Mouse (Mus musculus) kidney, postnatal 0 days (tissue): ENCODE measurements at regions not wholly inside any gene's neighbourhood (a gene's known extent, or its start where the extent isn't known, plus 50 kb on each side); places are given as distances from the start of the nearest gene placed in this dataset.
A peak's percentile ranks its signal among the peaks of the same experiment; 100 is the strongest.

Experiments used
- ATAC-seq: fragments of 200-750 bp; cut with Nextera tagmentation; replicated peaks from 2 replicates; pipeline ENCODE4 v1.8.0; 2017; ENCODE audit warnings: low read depth, moderate number of reproducible peaks, moderate TSS enrichment, moderate library complexity; ENCODE audit not compliant: low FRiP score
- DNase-seq: peaks from one replicate; pipeline ENCODE4 v3.0.0-alpha.2; 2016; ENCODE audit warnings: low spot score
- H3K27ac ChIP-seq: fragments of 300-500 bp; sonication (generic); 2 replicates; pipeline ENCODE4 v1.5.1; 2014; ENCODE audit warnings: mild to moderate bottlenecking
- H3K27me3 ChIP-seq: fragments of 300-500 bp; sonication (generic); 2 replicates; pipeline ENCODE4 v1.6.1; 2014; ENCODE audit warnings: low read length, mixed read lengths; ENCODE audit not compliant: insufficient read depth
- H3K36me3 ChIP-seq: fragments of 300-500 bp; sonication (generic); 2 replicates; pipeline ENCODE4 v1.6.1; 2014; ENCODE audit warnings: low read length, mixed read lengths; ENCODE audit not compliant: insufficient read depth
- H3K4me1 ChIP-seq: fragments of 300-500 bp; sonication (generic); replicated peaks from 2 replicates; pipeline ENCODE4 v1.6.1; 2014; ENCODE audit warnings: antibody characterized with exemption, low read length, mixed read lengths; ENCODE audit not compliant: insufficient read depth
- H3K4me2 ChIP-seq: fragments of 300-500 bp; sonication (generic); 2 replicates; pipeline ENCODE4 v1.6.1; 2014; ENCODE audit warnings: mild to moderate bottlenecking, low read length, moderate library complexity, mixed read lengths
- H3K4me3 ChIP-seq: fragments of 300-500 bp; sonication (generic); replicated peaks from 2 replicates; pipeline ENCODE4 v1.5.1; 2014; ENCODE audit warnings: low read depth, low read length
- H3K9ac ChIP-seq: fragments of 300-500 bp; sonication (generic); 2 replicates; pipeline ENCODE4 v1.6.1; 2014; ENCODE audit warnings: low read depth, low read length
- H3K9me3 ChIP-seq: fragments of 300-500 bp; sonication (generic); replicated peaks from 2 replicates; pipeline ENCODE4 v1.6.1; 2016; ENCODE audit warnings: low read length, inconsistent platforms, mixed read lengths
- CTCF ChIP-seq: IDR thresholded peaks from 2 replicates; pipeline ENCODE4 v1.5.1; 2016; ENCODE audit warnings: antibody characterized with exemption, low read depth, mild to moderate bottlenecking, moderate library complexity
- WGBS: fragments of 180-500 bp; shearing (Covaris S2); extraction: QIAGEN DNeasy Blood & Tissue Kit; methylation state at CpG from one replicate; pipeline ENCODE4 v1.1.7; 2014; 5-methylcytosine and 5-hydroxymethylcytosine counted together

DNA sequence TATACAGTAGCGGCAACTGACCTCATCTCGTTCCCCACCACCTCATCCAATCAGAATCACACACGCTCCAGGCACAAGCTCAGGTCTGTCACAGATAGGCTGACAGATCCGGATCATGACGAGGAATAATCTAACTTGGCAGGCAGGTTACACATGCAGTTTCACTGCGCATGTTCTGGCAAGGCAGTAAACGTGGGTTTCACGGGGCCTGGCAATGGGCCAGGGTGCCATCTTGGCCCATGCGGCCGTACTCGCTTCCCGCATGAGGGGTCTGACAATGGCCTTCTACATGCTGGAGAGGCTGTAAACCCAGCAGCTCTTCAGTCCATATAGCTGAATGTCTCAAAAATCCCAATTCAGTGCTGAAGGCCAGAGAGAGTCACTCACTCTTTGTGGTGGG, 154.1 kb downstream of the Pdcd6ip start:
- Histone ChIP-seq H3K27ac (no peak overlapping the region), H3K36me3 (no peaks in the 10 kb centered on the region), H3K4me2 (no peak overlapping the region), H3K4me1 (no peaks in the 10 kb centered on the region), H3K9me3 (no peaks in the 10 kb centered on the region), H3K27me3 (no peaks in the 10 kb centered on the region), H3K4me3 (no peak overlapping the region), H3K9ac (no peak overlapping the region)
- no peak for ATAC-seq
- TF ChIP-seq CTCF: no peak
- 94% methylated on average over 12 of the region's 12 CpGs for WGBS
- DNase-seq: no peak

- 53% methylated on average over 3 of the region's 3 CpGs for whole genome bisulfite sequencing
- no peak for ATAC-seq
Observed at GRCm38 (mm10) chr9:113547458-113547857, 160.6 kb downstream of the Pdcd6ip start.

GRCm38 (mm10) chr9:113528586-113528985, 179.5 kb downstream of the Pdcd6ip start:
- peak; percentile 73 for TF ChIP-seq CTCF
- DNase-seq (peak; percentile 44), ATAC-seq (no peak)
- Histone ChIP-seq H3K4me2 (no peak overlapping the region), H3K27ac (no peak overlapping the region), H3K27me3 (no peaks in the 10 kb centered on the region), H3K36me3 (no peaks in the 10 kb centered on the region), H3K9me3 (no peaks in the 10 kb centered on the region), H3K4me3 (no peak overlapping the region), H3K4me1 (no peaks in the 10 kb centered on the region), H3K9ac (no peak overlapping the region)
- 92% methylated on average over 2 of the region's 2 CpGs for WGBS

More at GRCm38 (mm10) chr9:113547458-113547857, 160.6 kb downstream of the Pdcd6ip start:
- Histone ChIP-seq H3K4me2 (no peak overlapping the region), H3K4me1 (no peaks in the 10 kb centered on the region), H3K27me3 (no peaks in the 10 kb centered on the region), H3K9ac (no peak overlapping the region), H3K4me3 (no peak overlapping the region), H3K27ac (no peak overlapping the region), H3K9me3 (no peaks in the 10 kb centered on the region), H3K36me3 (no peaks in the 10 kb centered on the region)
- no peak for TF ChIP-seq CTCF
- DNase-seq: no peak

GRCm38 (mm10) chr9:113524307-113524706, 183.8 kb downstream of the Pdcd6ip start:
- Histone ChIP-seq H3K4me1 (no peaks in the 10 kb centered on the region), H3K27me3 (no peaks in the 10 kb centered on the region), H3K9me3 (no peaks in the 10 kb centered on the region), H3K4me2 (no peak overlapping the region), H3K4me3 (no peak overlapping the region), H3K9ac (no peak overlapping the region), H3K27ac (no peak overlapping the region), H3K36me3 (no peaks in the 10 kb centered on the region)
- no peak for TF ChIP-seq CTCF
- DNase-seq (no peak), ATAC-seq (no peak)
- 68% methylated on average over 3 of the region's 3 CpGs for WGBS

DNA sequence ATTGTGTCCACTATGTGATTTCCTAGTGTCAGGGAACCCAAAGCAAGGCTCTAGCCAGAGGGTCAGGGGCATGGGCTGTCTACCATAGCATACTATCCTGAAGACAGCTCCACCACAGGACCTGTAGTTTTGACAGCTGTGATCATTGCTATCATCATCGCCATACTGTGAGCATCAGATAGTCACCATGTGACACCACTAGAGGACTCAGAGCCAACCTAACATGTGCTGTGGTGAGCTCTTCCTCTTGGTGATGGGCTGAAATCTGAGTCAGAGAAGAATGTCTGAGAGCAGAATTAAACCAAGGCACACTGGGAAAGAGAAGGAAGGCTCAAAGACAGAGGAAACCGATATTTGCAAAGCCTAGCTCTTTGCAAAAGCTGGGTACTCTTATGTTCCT, 184.9 kb downstream of the Pdcd6ip start:
- Histone ChIP-seq H3K36me3 (no peaks in the 10 kb centered on the region), H3K27ac (no peak overlapping the region), H3K27me3 (no peaks in the 10 kb centered on the region), H3K4me1 (no peaks in the 10 kb centered on the region), H3K4me2 (no peak overlapping the region), H3K4me3 (no peak overlapping the region), H3K9me3 (no peaks in the 10 kb centered on the region), H3K9ac (no peak overlapping the region)
- 88% methylated on average over 2 of the region's 2 CpGs for WGBS
- TF ChIP-seq CTCF: no peak
- DNase-seq: no peak
- no peak for ATAC-seq

DNA sequence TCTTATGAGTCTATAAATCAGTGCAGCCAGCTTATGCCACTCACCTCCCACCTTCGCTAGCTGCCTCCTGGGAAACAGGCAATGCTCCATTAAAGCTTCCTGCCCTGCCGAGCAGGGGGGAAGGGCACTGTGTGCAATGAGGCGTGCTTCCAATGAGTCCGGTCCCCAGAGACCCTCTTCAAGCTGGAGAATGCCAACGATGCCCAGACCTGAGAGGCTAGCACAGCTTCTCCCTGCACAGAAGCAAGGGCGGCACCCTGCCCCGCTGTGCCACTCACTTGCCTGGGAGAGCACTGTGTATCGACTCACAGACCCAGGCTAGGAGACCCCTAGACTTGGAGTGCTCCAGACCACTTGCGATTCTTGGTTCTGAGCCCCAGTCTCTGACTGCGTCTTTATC, 188.3 kb downstream of the Pdcd6ip start:
- Histone ChIP-seq H3K4me1 (no peaks in the 10 kb centered on the region), H3K36me3 (no peaks in the 10 kb centered on the region), H3K9ac (no peak overlapping the region), H3K27ac (no peak overlapping the region), H3K4me2 (peak overlapping the region; percentile 23), H3K27me3 (no peaks in the 10 kb centered on the region), H3K9me3 (no peaks in the 10 kb centered on the region), H3K4me3 (no peak overlapping the region)
- WGBS: 29% methylated on average over 10 of the region's 10 CpGs
- TF ChIP-seq CTCF: no peak
- ATAC-seq: peak; percentile 66
- DNase-seq: no peak

- no peak for DNase-seq
- Histone ChIP-seq H3K4me2 (no peak overlapping the region), H3K4me3 (no peak overlapping the region), H3K9me3 (no peaks in the 10 kb centered on the region), H3K9ac (no peak overlapping the region), H3K27me3 (no peaks in the 10 kb centered on the region), H3K36me3 (no peaks in the 10 kb centered on the region), H3K27ac (no peak overlapping the region), H3K4me1 (no peaks in the 10 kb centered on the region)
- ATAC-seq: no peak
- TF ChIP-seq CTCF: no peak
- WGBS: 57% methylated on average over 3 of the region's 3 CpGs
Observed at GRCm38 (mm10) chr9:113518482-113518881, 189.6 kb downstream of the Pdcd6ip start.
